Mouse (Mus musculus) myocyte (in vitro differentiated cells): ENCODE data around the gene Gm45140. TPM values are rescaled to one million over a fixed set of nuclear protein-coding genes. Genes with fewer than 3 reads are reported as not detected.

Experiments used
- H3K27me3 ChIP-seq: one replicate; pipeline ENCODE4 v1.6.1; 2011; ENCODE audit not compliant: control insufficient read depth, insufficient read depth, insufficient read length
- H3K36me3 ChIP-seq: one replicate; pipeline ENCODE4 v1.6.1; 2011; ENCODE audit not compliant: control insufficient read depth, insufficient read depth
- H3K4me2 ChIP-seq: one replicate; pipeline ENCODE4 v1.6.1; 2011; ENCODE audit warnings: low read depth, control low read depth
- H3K4me3 ChIP-seq: one replicate; pipeline ENCODE4 v1.5.1; 2011; ENCODE audit warnings: mild to moderate bottlenecking, control low read depth, moderate library complexity
- H3K79me2 ChIP-seq: one replicate; pipeline ENCODE4 v1.6.1; 2011; ENCODE audit not compliant: control insufficient read depth, insufficient read depth
- H3ac ChIP-seq: one replicate; pipeline ENCODE4 v1.6.1; 2011; ENCODE audit not compliant: control insufficient read depth, insufficient read length
- CEBPB ChIP-seq: IDR thresholded peaks from 2 replicates; pipeline ENCODE4 v1.6.1; 2011; ENCODE audit warnings: mild to moderate bottlenecking, moderate library complexity; ENCODE audit not compliant: poor library complexity, insufficient read depth, severe bottlenecking
- E2F4 ChIP-seq: IDR thresholded peaks from one replicate; pipeline ENCODE4 v1.6.1; 2011; ENCODE audit warnings: mild to moderate bottlenecking, control low read depth, moderate library complexity; ENCODE audit not compliant: insufficient read depth
- MAX ChIP-seq: IDR thresholded peaks from one replicate; pipeline ENCODE4 v1.6.1; 2011; ENCODE audit warnings: low read depth, mild to moderate bottlenecking, control low read depth
- MYOD1 ChIP-seq, 3 experiments: IDR thresholded peaks; one replicate each; pipeline ENCODE4 v1.6.1; 2011; ENCODE audit warnings: control low read depth in 2 of 3, low read depth in 2 of 3, mild to moderate bottlenecking in 2 of 3, moderate library complexity in 1 of 3; ENCODE audit not compliant: insufficient read length in 2 of 3, control insufficient read depth in 1 of 3
- MYOG ChIP-seq, 3 experiments: IDR thresholded peaks; one replicate each; pipeline ENCODE4 v1.6.1; 2011; ENCODE audit warnings: control low read depth in 2 of 3, low read depth in 2 of 3, mild to moderate bottlenecking in 2 of 3; ENCODE audit not compliant: insufficient read length in 2 of 3, control insufficient read depth in 1 of 3, insufficient read depth in 1 of 3
- POLR2A ChIP-seq: IDR thresholded peaks from one replicate; pipeline ENCODE4 v1.6.1; 2011; ENCODE audit warnings: low read depth, mild to moderate bottlenecking, control low read depth, moderate library complexity; ENCODE audit not compliant: insufficient read length
- POLR2AphosphoS2 ChIP-seq: IDR thresholded peaks from one replicate; pipeline ENCODE4 v1.6.1; 2011; ENCODE audit warnings: low read depth, control low read depth; ENCODE audit not compliant: insufficient read length
- REST ChIP-seq: IDR thresholded peaks from one replicate; pipeline ENCODE4 v1.6.1; 2011; ENCODE audit warnings: mild to moderate bottlenecking, control low read depth, moderate library complexity; ENCODE audit not compliant: insufficient read depth, insufficient read length
- SRF ChIP-seq: IDR thresholded peaks from one replicate; pipeline ENCODE4 v1.6.1; 2011; ENCODE audit warnings: low read depth; ENCODE audit not compliant: control insufficient read depth, insufficient read length
- TCF12 ChIP-seq: IDR thresholded peaks from one replicate; pipeline ENCODE4 v1.6.1; 2011; ENCODE audit warnings: mild to moderate bottlenecking, control low read depth; ENCODE audit not compliant: poor library complexity, insufficient read depth, severe bottlenecking
- TCF3 ChIP-seq: IDR thresholded peaks from one replicate; pipeline ENCODE4 v1.6.1; 2011; ENCODE audit warnings: low read depth, control low read depth; ENCODE audit not compliant: insufficient read length
- USF1 ChIP-seq: IDR thresholded peaks from one replicate; pipeline ENCODE4 v1.6.1; 2011; ENCODE audit warnings: low read depth, mild to moderate bottlenecking, control low read depth, moderate library complexity
- polyA plus RNA-seq: library from polyadenylated mRNA; unstranded; fragments of >200 nt; fragmentation: generic; extraction: Trizol; gene quantifications from one replicate; pipeline ENCODE4 v1.2.1, GENCODE M21; 2012; ENCODE audit warnings: missing spikeins

The Gm45140 gene
- polyA plus RNA-seq, 1 experiment: 2.6 TPM

DNA sequence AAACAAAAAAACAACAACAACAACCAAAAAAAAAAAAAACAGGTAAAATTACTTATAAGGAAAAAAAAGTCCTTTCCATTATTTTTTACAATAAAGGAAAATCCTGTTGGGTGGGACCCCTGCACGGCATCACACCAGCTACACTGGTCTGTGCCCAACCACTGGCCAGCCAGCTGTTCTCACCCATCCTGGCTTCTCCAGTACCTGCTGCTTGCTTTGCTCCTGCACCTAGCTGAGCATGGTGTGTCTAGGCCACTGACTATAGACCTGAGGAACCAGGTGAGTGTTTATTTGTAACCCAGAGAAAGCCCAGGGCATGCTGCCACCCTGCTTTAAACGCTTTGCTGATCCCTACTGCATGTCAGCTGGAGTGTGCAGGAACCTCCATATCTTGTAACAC, 15.2 kb downstream of the Gm45140 start:
- H3ac ChIP-seq: no peak overlapping the region
- no peak overlapping the region for H3K4me3 ChIP-seq
- no peak for TF ChIP-seq MYOG (IDR thresholded peaks at IDR 0.05; ENCODE audit: control insufficient read depth in 1 of 3, insufficient read depth in 1 of 3, insufficient read length in 2 of 3, low read depth in 2 of 3)
- H3K36me3 ChIP-seq: peaks cover 46% of the 10 kb centered on the region
- no peak overlapping the region for H3K4me2 ChIP-seq
- no peaks in the 10 kb centered on the region for H3K27me3 ChIP-seq
- no peaks in the 10 kb centered on the region for H3K79me2 ChIP-seq

DNA sequence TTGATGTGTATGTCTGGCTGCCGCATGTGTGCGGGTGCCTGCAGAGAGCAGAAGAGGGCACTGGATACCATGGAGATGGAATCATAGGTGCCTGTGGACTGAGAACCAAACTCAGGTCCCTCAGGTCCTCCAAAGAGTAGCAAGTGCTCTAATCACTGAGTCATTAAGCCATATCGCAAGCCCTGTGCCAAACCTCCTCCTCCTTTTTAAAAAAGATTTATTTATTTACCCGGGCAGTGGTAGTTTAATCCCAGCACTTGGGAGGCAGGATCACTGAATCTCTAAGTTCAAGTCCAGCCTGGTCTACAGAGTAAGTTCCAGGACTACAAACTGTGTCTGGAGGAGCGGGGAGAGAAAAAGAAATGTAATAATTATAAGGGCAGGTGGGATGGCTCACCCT, 21.1 kb downstream of the Gm45140 start:
- peaks cover 12% of the 10 kb centered on the region for H3K36me3 ChIP-seq
- TF ChIP-seq MYOG (IDR thresholded peaks at IDR 0.05; ENCODE audit: control insufficient read depth in 1 of 3, insufficient read depth in 1 of 3, insufficient read length in 2 of 3, low read depth in 2 of 3): no peak
- TF ChIP-seq CEBPB: no peak
- TF ChIP-seq POLR2A: no peak
- no peak for TF ChIP-seq MAX
- no peak for TF ChIP-seq USF1
- TF ChIP-seq E2F4: no peak
- no peak for TF ChIP-seq POLR2AphosphoS2
- no peak for TF ChIP-seq REST
- no peak for TF ChIP-seq MYOD1 (IDR thresholded peaks at IDR 0.05; ENCODE audit: control insufficient read depth in 1 of 3, insufficient read length in 2 of 3, low read depth in 2 of 3)

DNA sequence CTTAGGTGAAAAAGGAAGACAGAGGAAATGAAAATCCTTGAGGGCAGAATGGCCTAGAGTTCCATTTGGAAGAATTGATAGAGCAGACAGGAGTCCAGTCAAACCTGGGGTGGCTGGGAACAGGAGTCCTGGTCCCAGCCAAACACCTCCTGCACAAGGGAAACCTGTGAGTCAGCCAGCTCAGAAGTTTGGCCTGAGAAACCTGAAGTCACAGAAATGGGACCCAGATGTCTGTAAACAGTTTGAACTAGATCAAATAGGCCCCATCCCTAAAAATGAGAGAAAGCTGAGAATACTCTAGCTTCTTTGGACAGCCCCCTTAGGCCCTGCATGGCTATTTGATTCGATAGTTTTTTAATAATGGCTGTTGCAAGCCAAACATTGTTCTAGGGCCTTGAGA, 22.9 kb downstream of the Gm45140 start:
- TF ChIP-seq E2F4 (no peak), POLR2A (no peak), TCF3 (no peak), SRF (no peak), MAX (no peak), POLR2AphosphoS2 (no peak), MYOG (IDR thresholded peaks at IDR 0.05; ENCODE audit: control insufficient read depth in 1 of 3, insufficient read depth in 1 of 3, insufficient read length in 2 of 3, low read depth in 2 of 3) (no peak), USF1 (no peak), CEBPB (no peak), MYOD1 (IDR thresholded peaks at IDR 0.05; ENCODE audit: control insufficient read depth in 1 of 3, insufficient read length in 2 of 3, low read depth in 2 of 3) (no peak), REST (no peak), TCF12 (no peak)
- Histone ChIP-seq H3K4me2 (peak overlapping the region; percentile 88), H3K27me3 (no peaks in the 10 kb centered on the region), H3K36me3 (peaks cover 7% of the 10 kb centered on the region), H3K79me2 (no peaks in the 10 kb centered on the region), H3ac (no peak overlapping the region), H3K4me3 (peak overlapping the region; percentile 75)

More for the DNA sequence above, 21.1 kb downstream of the Gm45140 start:
- Histone ChIP-seq H3K79me2 (no peaks in the 10 kb centered on the region), H3K4me2 (no peak overlapping the region), H3K27me3 (no peaks in the 10 kb centered on the region), H3K4me3 (no peak overlapping the region), H3ac (no peak overlapping the region)

DNA sequence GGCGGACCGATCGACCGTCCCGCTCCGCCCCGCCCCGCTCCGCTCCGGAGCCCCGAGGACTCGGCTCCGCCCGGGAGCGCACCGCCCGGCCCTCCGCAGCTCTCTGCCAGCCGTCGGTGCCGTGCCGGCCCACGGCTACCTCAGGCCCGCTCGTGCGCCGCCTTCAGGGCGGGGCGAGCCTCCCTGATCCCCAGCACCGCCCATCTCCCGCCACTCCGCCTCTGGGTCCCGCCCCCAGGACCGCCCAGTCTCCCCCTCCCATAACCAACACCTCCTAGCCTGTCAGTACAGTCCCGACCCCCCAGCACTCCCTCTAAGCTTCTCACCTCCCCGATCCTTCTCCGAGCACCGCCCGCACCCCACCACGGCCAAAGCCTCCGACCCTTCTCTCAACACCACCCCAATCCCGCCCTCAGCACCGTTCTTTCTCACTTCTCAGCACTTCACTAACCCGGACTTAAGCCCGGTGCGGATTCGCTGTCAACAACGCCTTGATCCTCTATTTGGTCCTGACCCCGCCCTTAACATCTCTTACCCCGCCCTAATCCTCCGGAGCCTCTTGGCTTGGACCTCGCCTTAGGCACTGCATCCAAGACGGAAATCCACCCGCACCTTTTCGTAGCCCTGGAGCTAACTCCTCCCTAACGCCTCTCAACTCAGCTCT, 23.8 kb downstream of the Gm45140 start, which contains the start of gene Rab43:
Gene Rab43 (minus strand): TSS at position 490 of the 664 bp plus-strand sequence.
- H3K4me2 ChIP-seq: peak within 1 kb of the TSS; percentile 88
- no peaks in the 10 kb centered on the region for H3K27me3 ChIP-seq
- H3ac ChIP-seq: peak within 1 kb of the TSS; percentile 59
- no peaks in the 10 kb centered on the region for H3K79me2 ChIP-seq
- H3K36me3 ChIP-seq: peaks cover 4% of the 10 kb centered on the region
- H3K4me3 ChIP-seq: peak within 1 kb of the TSS; percentile 75
- peak; percentile 93 for TF ChIP-seq POLR2A
- no peak for TF ChIP-seq TCF3
- TF ChIP-seq CEBPB: no peak
- TF ChIP-seq MYOG (IDR thresholded peaks at IDR 0.05; ENCODE audit: control insufficient read depth in 1 of 3, insufficient read depth in 1 of 3, insufficient read length in 2 of 3, low read depth in 2 of 3): peak in 1 of 3 experiments; percentile 36
- TF ChIP-seq MYOD1 (IDR thresholded peaks at IDR 0.05; ENCODE audit: control insufficient read depth in 1 of 3, insufficient read length in 2 of 3, low read depth in 2 of 3): peak in 1 of 3 experiments; percentile 5
- peak; percentile 89 for TF ChIP-seq POLR2AphosphoS2
